ENCODE assay signal across 11 mouse cellular contexts in genomic region chr5:107296512-107297322, GRCm38 (mm10). TPM values are rescaled to one million over a fixed set of nuclear protein-coding genes. Genes with fewer than 3 reads are reported as not detected.
DNase-seq lines count a peak whose midpoint lies in the region; ATAC-seq and TF ChIP-seq lines count a peak whose summit lies in the region.
"Had no signal": no experiment of that assay in that cellular context is flagged by ENCODE, and none has a peak within 500 bp of the region (broad histone marks: within the 10 kb centered on the region; RNA-seq: fewer than 3 reads in every experiment).

No protein-coding gene starts in this region.

- WGBS in heart, embryonic 16.5 days: 49% methylated on average over 9 of the region's 9 CpGs
- WGBS in heart, embryonic 12.5 days: 52% methylated on average over 9 of the region's 9 CpGs

- H3K9me3 ChIP-seq in heart, embryonic 16.5 days (replicated peaks; ENCODE audit: control insufficient read depth, low read length): no peaks in the 10 kb centered on the region
- H3K9me3 ChIP-seq in heart, embryonic 12.5 days (replicated peaks): no peaks in the 10 kb centered on the region

- intact Hi-C loops in heart, postnatal 36 days (cut with DNase I): no loop called here

- no peak overlapping the region for H3K27ac ChIP-seq in heart, embryonic 16.5 days (ENCODE audit: low read length)
- H3K27ac ChIP-seq in heart, embryonic 12.5 days (ENCODE audit: poor library complexity, severe bottlenecking): no peak overlapping the region

- no peak for TF ChIP-seq POLR2A in brain, embryonic 14.5 days (IDR thresholded peaks at IDR 0.05; ENCODE audit: borderline replicate concordance, extremely low read depth, insufficient read depth, insufficient read length, poor library complexity, severe bottlenecking)

- H3K4me3 ChIP-seq in heart, embryonic 16.5 days (ENCODE audit: low read length): no peak overlapping the region
- no peak overlapping the region for H3K4me3 ChIP-seq in heart, embryonic 12.5 days

- H3K36me3 ChIP-seq in heart, embryonic 16.5 days (ENCODE audit: control insufficient read depth, insufficient read depth): no peaks in the 10 kb centered on the region
- no peaks in the 10 kb centered on the region for H3K36me3 ChIP-seq in heart, embryonic 12.5 days

- no peaks in the 10 kb centered on the region for H3K27me3 ChIP-seq in heart, embryonic 16.5 days (ENCODE audit: control insufficient read depth, insufficient read depth, low read length)
- no peaks in the 10 kb centered on the region; the same call in 1 of the 2 replicates for H3K27me3 ChIP-seq in heart, embryonic 12.5 days (replicated peaks)

- TF ChIP-seq CTCF in brain, embryonic 14.5 days (IDR thresholded peaks at IDR 0.05; ENCODE audit: borderline replicate concordance, extremely low read depth, insufficient read depth, insufficient read length): no peak

- 0 out of 2 replicates have a peak, but pooled peaks have one; percentile 18 for ATAC-seq in heart, embryonic 16.5 days (replicated peaks; ENCODE audit: extremely low read depth, insufficient read depth, low FRiP score)
- no peak for ATAC-seq in heart, embryonic 12.5 days (ENCODE audit: insufficient number of reproducible peaks, low FRiP score)
- no peak for ATAC-seq in frontal cortex, adult (ENCODE audit: low TSS enrichment)

- no peak overlapping the region for H3K9ac ChIP-seq in heart, embryonic 16.5 days (ENCODE audit: low read length)
- H3K9ac ChIP-seq in heart, embryonic 12.5 days: no peak overlapping the region

- DNase-seq in brain, embryonic 14.5 days (ENCODE audit: low read depth): peak; percentile 72
- peak; percentile 80 to 85 for DNase-seq in cerebellum, postnatal 25 days
- DNase-seq in kidney, postnatal 25 days: peak; percentile 54 to 65
- no peak for DNase-seq in adrenal gland, postnatal 4 days (ENCODE audit: low spot score in 2 of 2)
- no peak for DNase-seq in heart, postnatal 36 days
- DNase-seq: embryo, embryonic 11 days; right cerebral cortex, postnatal 25 days; thymus, adult 2 months had no signal

- 0 out of 2 replicates have a peak, but pooled peaks cover 4% of the 10 kb centered on the region for H3K4me1 ChIP-seq in heart, embryonic 16.5 days (ENCODE audit: control insufficient read depth, insufficient read depth, low read length)
- H3K4me1 ChIP-seq in heart, embryonic 12.5 days (replicated peaks): peaks cover 11% of the 10 kb centered on the region; the same call in 1 of the 2 replicates

- no peak overlapping the region for H3K4me2 ChIP-seq in heart, embryonic 16.5 days (ENCODE audit: low read depth, low read length)
- no peak overlapping the region for H3K4me2 ChIP-seq in heart, embryonic 12.5 days

RNA-seq across cellular contexts. Expression of gene Tgfbr3, which starts 7.3 kb away (rescaled TPM):
- polyA plus RNA-seq in heart, embryonic 16.5 days (2015; fragmentation: Nextera tagmentation; extraction: Ambion mirVana): 20.1 and 23.2 TPM in 2 replicates
- polyA plus RNA-seq in heart, embryonic 12.5 days (2016; fragmentation: Nextera tagmentation; extraction: Ambion mirVana): 38.1 and 38.2 TPM in 2 replicates
- polyA plus RNA-seq in brain, embryonic 14.5 days (2012; rRNA removed): 2.4 and 5.2 TPM in 2 replicates
- 100 to 1,000 TPM; 214 to 231 TPM for total RNA-seq in adrenal gland, postnatal 4 days (2021)
- total RNA-seq in heart, postnatal 36 days (2021): 10 to 100 TPM; 53.5 to 54.2 TPM

RNA-seq across cellular contexts. Expression of gene Brdt, which starts 34.2 kb away (rescaled TPM):
- 0.76 and 0.96 TPM in 2 replicates for polyA plus RNA-seq in heart, embryonic 16.5 days (2015; fragmentation: Nextera tagmentation; extraction: Ambion mirVana)
- polyA plus RNA-seq in heart, embryonic 12.5 days (2016; fragmentation: Nextera tagmentation; extraction: Ambion mirVana): 0.31 and 0.45 TPM in 2 replicates
- polyA plus RNA-seq in brain, embryonic 14.5 days (2012; rRNA removed): 3.0 and 3.6 TPM in 2 replicates
- 1 to 10 TPM; 5.6 to 8.2 TPM for total RNA-seq in adrenal gland, postnatal 4 days (2021)
- total RNA-seq in heart, postnatal 36 days (2021): under 1 TPM; 0.46 to 0.67 TPM

Comparison
In these comparisons a context has a peak if more than half of its experiments do, and no peak if none do; other contexts are left out.
1. DNase-seq: peak in brain, embryonic 14.5 days (single experiment), cerebellum, postnatal 25 days (2 of 2) and kidney, postnatal 25 days (2 of 2); none in adrenal gland, postnatal 4 days (0 of 2) and heart, postnatal 36 days (0 of 2).